Mouse (Mus musculus): Measurements from ENCODE around the gene Grap. TPM values are rescaled to one million over a fixed set of nuclear protein-coding genes. Genes with fewer than 3 reads are reported as not detected.

Gene Grap
- polyA plus RNA-seq, 1 experiment from 2014 or later: 11.1 TPM

DNA sequence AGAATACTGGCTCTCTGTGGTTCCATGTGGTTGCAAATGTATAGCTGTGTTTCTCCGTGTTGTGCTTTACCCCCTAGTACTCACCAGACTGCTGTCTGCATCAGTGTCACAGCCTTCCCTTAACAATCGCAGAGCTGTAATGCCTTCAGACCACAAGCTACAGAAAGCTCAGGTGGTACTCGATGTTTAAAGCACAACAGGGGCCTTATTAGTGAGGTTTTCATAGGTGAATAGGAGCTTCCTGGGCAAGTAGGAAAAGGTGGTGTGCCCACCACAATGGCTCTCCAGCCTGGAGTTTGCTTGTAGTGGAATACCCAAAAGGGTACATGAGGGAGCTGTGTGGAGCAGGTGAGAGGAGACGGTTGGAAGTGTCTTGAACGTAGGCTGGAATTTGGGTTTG, 849 bp upstream of the Grap start:
- no peak overlapping the region for H3K4me2 ChIP-seq (replicated peaks)
- no peak for ATAC-seq
- H3K4me3 ChIP-seq (replicated peaks): no peak overlapping the region
- 91% methylated on average over 5 of the region's 5 CpGs for WGBS
- no peaks in the 10 kb centered on the region for H3K36me3 ChIP-seq
- no peaks in the 10 kb centered on the region for H3K4me1 ChIP-seq (replicated peaks)
- no peaks in the 10 kb centered on the region for H3K27me3 ChIP-seq
- H3K9ac ChIP-seq (replicated peaks): no peak overlapping the region
- H3K27ac ChIP-seq: no peak overlapping the region
- no peaks in the 10 kb centered on the region for H3K9me3 ChIP-seq

- 77% methylated on average over 2 of the region's 2 CpGs for WGBS
- Histone ChIP-seq H3K36me3 (no peaks in the 10 kb centered on the region), H3K27me3 (no peaks in the 10 kb centered on the region), H3K4me1 (replicated peaks) (no peaks in the 10 kb centered on the region), H3K27ac (no peak overlapping the region), H3K4me3 (replicated peaks) (no peak overlapping the region), H3K4me2 (replicated peaks) (no peak overlapping the region), H3K9me3 (no peaks in the 10 kb centered on the region), H3K9ac (replicated peaks) (no peak overlapping the region)
- ATAC-seq: no peak
Observed at GRCm38 (mm10) chr11:61653568-61653967, 503 bp downstream of the Grap start.

- ATAC-seq: no peak
- Histone ChIP-seq H3K4me3 (replicated peaks) (no peak overlapping the region), H3K27me3 (no peaks in the 10 kb centered on the region), H3K4me1 (replicated peaks) (no peaks in the 10 kb centered on the region), H3K27ac (no peak overlapping the region), H3K36me3 (no peaks in the 10 kb centered on the region), H3K9ac (replicated peaks) (no peak overlapping the region), H3K9me3 (no peaks in the 10 kb centered on the region), H3K4me2 (replicated peaks) (no peak overlapping the region)
- 87% methylated on average over 4 of the region's 4 CpGs for WGBS
Observed at GRCm38 (mm10) chr11:61654786-61655311, 1.8 kb downstream of the Grap start.

GRCm38 (mm10) chr11:61655649-61656048, 2.6 kb downstream of the Grap start:
- Histone ChIP-seq H3K4me1 (replicated peaks) (no peaks in the 10 kb centered on the region), H3K27ac (no peak overlapping the region), H3K4me3 (replicated peaks) (no peak overlapping the region), H3K9me3 (no peaks in the 10 kb centered on the region), H3K9ac (replicated peaks) (no peak overlapping the region), H3K27me3 (no peaks in the 10 kb centered on the region), H3K4me2 (replicated peaks) (no peak overlapping the region), H3K36me3 (no peaks in the 10 kb centered on the region)
- WGBS: 66% methylated on average over 4 of the region's 4 CpGs
- ATAC-seq: no peak

- Histone ChIP-seq H3K4me3 (replicated peaks) (no peak overlapping the region), H3K9ac (replicated peaks) (no peak overlapping the region), H3K9me3 (no peaks in the 10 kb centered on the region), H3K4me2 (replicated peaks) (no peak overlapping the region), H3K4me1 (replicated peaks) (no peaks in the 10 kb centered on the region), H3K27ac (no peak overlapping the region), H3K27me3 (no peaks in the 10 kb centered on the region), H3K36me3 (no peaks in the 10 kb centered on the region)
- WGBS: 72% methylated on average over 6 of the region's 6 CpGs
- ATAC-seq: no peak
Observed at GRCm38 (mm10) chr11:61656148-61656850, 3.2 kb downstream of the Grap start.

- H3K36me3 ChIP-seq: no peaks in the 10 kb centered on the region
- H3K4me3 ChIP-seq (replicated peaks): no peak overlapping the region
- H3K9me3 ChIP-seq: no peaks in the 10 kb centered on the region
- 75% methylated on average over 2 of the region's 2 CpGs for WGBS
- no peak for ATAC-seq
- no peaks in the 10 kb centered on the region for H3K4me1 ChIP-seq (replicated peaks)
- H3K27ac ChIP-seq: no peak overlapping the region
- H3K27me3 ChIP-seq: no peaks in the 10 kb centered on the region
- no peak overlapping the region for H3K4me2 ChIP-seq (replicated peaks)
- H3K9ac ChIP-seq (replicated peaks): no peak overlapping the region
Observed at GRCm38 (mm10) chr11:61657432-61657831, 4.4 kb downstream of the Grap start.

DNA sequence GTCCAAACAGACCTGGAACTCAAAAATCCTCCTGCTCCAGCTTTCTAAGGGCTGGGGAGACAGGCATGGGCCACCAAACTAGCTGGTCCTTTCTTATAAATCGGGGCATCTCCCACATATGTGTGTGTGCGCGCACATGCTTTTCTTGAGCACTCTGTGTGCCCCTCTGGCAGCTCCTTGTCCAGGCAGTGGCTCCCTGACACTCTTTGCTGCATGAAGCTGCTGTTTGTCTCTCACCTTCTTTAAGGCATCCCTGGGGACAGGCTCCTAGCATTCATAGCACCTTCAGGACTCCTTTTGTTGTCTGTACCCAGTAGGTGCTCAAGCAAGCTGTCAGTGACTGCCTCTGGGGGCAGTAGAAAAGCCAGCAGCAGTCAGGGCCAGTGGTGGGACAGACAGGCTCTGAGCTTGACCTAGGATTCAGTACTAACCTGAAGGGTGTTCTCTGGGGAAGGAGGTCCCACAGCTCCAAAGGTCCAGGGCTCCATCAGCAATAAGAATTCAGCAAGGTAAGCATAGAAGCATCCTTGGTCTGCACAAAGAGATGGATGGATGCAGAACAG, 5.4 kb downstream of the Grap start:
- Histone ChIP-seq H3K9ac (replicated peaks) (no peak overlapping the region), H3K27me3 (no peaks in the 10 kb centered on the region), H3K27ac (no peak overlapping the region), H3K4me1 (replicated peaks) (no peaks in the 10 kb centered on the region), H3K4me2 (replicated peaks) (no peak overlapping the region), H3K4me3 (replicated peaks) (no peak overlapping the region), H3K9me3 (no peaks in the 10 kb centered on the region), H3K36me3 (no peaks in the 10 kb centered on the region)
- 92% methylated on average over 3 of the region's 3 CpGs for WGBS
- ATAC-seq: no peak

DNA sequence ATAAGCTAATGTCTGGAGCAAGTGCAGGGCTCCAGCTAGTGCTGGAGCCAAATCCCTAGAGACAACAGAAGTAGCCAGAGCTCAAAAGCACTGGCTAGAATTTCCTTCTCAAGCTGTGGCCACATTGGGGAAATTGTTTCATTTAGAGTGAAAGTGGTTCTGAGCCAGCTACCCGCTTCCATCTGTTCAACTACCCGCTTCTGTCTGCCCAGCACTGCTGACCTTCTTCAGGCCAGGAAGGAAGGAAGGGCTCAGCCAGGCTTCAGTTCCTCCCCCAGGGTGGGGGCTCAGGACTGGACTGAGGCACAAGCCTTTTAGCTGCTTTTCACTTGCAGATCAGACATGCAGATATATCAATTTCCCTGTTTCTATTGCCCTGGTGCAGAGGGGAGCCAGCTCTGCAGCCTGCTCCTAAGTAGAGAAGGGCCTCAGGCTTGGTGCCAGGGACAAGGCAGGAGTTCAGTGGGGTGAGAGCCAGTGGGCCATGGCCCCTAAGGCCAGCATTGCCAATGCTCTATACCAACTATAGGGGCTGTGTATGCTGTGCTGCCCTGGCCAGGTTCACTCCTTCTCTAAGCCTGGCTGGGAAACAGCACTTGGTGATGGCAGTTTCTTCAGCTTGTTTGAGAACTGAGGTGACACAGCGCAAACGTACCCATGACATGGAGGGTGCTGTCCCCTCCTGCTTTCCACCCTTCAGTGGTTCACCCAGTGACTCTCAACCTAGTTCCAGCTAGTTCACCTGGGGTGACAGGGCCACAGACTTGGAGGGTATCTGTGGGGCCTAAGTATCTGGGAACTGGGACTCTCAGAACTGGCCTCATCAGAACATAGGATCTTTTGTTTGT, 6.2 kb downstream of the Grap start:
- no peak for ATAC-seq
- WGBS: 84% methylated on average over 4 of the region's 4 CpGs

DNA sequence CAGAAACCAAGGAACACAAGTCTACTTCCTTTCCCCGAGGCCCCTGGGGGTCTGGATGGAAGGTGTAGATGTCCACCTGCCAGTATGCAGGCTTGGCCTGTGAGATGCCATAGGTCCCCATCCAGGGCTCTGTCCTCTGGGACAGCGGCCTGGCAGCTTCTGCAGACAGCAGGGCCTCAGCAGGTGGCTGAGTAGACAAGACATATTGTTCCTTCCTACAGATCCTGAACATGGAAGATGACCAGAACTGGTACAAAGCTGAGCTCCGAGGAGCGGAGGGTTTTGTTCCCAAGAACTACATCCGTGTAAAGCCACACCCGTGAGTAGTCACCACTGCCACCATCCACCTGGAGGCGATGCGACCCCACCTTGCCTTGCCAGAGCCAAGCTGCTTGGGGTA, 6.9 kb downstream of the Grap start:
- no peaks in the 10 kb centered on the region for H3K27me3 ChIP-seq
- H3K4me3 ChIP-seq (replicated peaks): no peak overlapping the region
- H3K9ac ChIP-seq (replicated peaks): no peak overlapping the region
- H3K9me3 ChIP-seq: no peaks in the 10 kb centered on the region
- no peak overlapping the region for H3K4me2 ChIP-seq (replicated peaks)
- H3K27ac ChIP-seq: no peak overlapping the region
- 87% methylated on average over 8 of the region's 8 CpGs for WGBS
- no peaks in the 10 kb centered on the region for H3K4me1 ChIP-seq (replicated peaks)
- no peak for ATAC-seq
- H3K36me3 ChIP-seq: no peaks in the 10 kb centered on the region

More for the DNA sequence above, 6.2 kb downstream of the Grap start:
- Histone ChIP-seq H3K4me1 (replicated peaks) (no peaks in the 10 kb centered on the region), H3K4me3 (replicated peaks) (no peak overlapping the region), H3K4me2 (replicated peaks) (no peak overlapping the region), H3K27ac (no peak overlapping the region), H3K36me3 (no peaks in the 10 kb centered on the region), H3K27me3 (no peaks in the 10 kb centered on the region), H3K9ac (replicated peaks) (no peak overlapping the region), H3K9me3 (no peaks in the 10 kb centered on the region)

DNA sequence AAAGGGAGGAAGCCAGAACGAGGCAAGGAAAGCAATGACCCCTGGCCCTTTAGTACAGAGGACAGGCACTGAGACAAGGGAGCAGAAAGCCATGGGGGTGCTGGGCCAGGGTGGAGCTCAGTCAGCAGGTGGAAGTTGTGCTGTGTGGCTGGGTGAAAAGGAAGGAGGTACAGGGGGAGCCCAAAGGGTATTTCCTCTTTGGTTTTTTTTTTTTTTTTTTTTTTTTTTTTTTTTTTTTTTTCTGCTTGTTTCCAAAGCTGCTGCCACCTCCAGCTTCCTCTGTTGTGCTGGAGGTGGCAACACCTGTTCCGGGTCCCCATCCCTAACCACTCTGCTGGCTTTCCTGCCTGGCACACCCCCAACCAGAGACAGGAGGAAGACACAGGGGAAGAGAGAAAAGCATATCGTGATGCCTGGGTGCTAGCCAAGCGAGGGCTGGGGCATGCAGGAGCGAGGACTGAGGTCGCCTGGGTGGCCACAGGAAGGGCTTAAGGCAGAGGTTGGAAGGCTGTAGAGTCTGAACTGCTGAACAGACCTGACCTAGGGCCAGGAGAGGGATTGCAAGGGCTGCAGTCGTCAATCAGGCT, 7.8 kb downstream of the Grap start:
- WGBS: 74% methylated on average over 7 of the region's 7 CpGs
- H3K27ac ChIP-seq: no peak overlapping the region
- ATAC-seq: no peak

DNA sequence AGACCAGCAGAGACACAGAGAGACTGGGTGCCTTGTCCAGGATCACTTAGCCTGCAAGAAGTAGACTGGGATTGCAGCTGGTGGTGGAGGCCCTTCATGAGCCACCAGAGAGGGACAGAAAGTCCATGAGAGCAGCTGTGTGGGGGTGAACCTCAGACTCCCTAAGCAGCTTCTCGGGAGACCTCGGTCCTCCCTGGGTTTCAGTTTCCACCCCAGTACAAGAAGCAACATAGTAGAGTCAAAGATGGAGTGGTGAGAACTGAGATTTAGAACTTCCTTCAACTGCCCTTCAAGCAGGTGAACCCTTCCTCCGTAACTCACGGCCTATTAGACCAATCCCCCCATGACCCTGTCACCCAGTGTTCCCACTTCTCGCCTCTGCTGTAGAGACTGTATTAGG, 9.1 kb downstream of the Grap start:
- Histone ChIP-seq H3K4me2 (replicated peaks) (no peak overlapping the region), H3K9ac (replicated peaks) (no peak overlapping the region), H3K27me3 (no peaks in the 10 kb centered on the region), H3K4me1 (replicated peaks) (no peaks in the 10 kb centered on the region), H3K36me3 (no peaks in the 10 kb centered on the region), H3K27ac (no peak overlapping the region), H3K9me3 (no peaks in the 10 kb centered on the region), H3K4me3 (replicated peaks) (no peak overlapping the region)
- WGBS: 87% methylated on average over 5 of the region's 5 CpGs
- ATAC-seq: no peak

More for the DNA sequence above, 7.8 kb downstream of the Grap start:
- H3K4me3 ChIP-seq (replicated peaks): no peak overlapping the region
- H3K9me3 ChIP-seq: no peaks in the 10 kb centered on the region
- H3K27me3 ChIP-seq: no peaks in the 10 kb centered on the region
- H3K4me2 ChIP-seq (replicated peaks): no peak overlapping the region
- H3K36me3 ChIP-seq: no peaks in the 10 kb centered on the region
- H3K4me1 ChIP-seq (replicated peaks): no peaks in the 10 kb centered on the region
- H3K9ac ChIP-seq (replicated peaks): no peak overlapping the region

- Histone ChIP-seq H3K4me3 (replicated peaks) (no peak overlapping the region), H3K27ac (no peak overlapping the region), H3K36me3 (no peaks in the 10 kb centered on the region), H3K9me3 (no peaks in the 10 kb centered on the region), H3K4me2 (replicated peaks) (no peak overlapping the region), H3K9ac (replicated peaks) (no peak overlapping the region), H3K27me3 (no peaks in the 10 kb centered on the region), H3K4me1 (replicated peaks) (no peaks in the 10 kb centered on the region)
- no peak for ATAC-seq
- 81% methylated on average over 4 of the region's 4 CpGs for WGBS
Observed at GRCm38 (mm10) chr11:61665401-61665800, 12.3 kb downstream of the Grap start.

Measured in midbrain, embryonic 13.5 days (tissue).